Mouse (Mus musculus) ES-Bruce4 (cell line): ENCODE measurements around the gene Knstrn.

ENCODE experiments used
- CTCF ChIP-seq: IDR thresholded peaks from one replicate; pipeline ENCODE4 v1.8.1; 2011; ENCODE audit warnings: low read depth, low read length
- EP300 ChIP-seq: IDR thresholded peaks from 2 replicates; pipeline ENCODE4 v1.6.1; 2011; ENCODE audit warnings: low read depth, low read length; ENCODE audit not compliant: insufficient read depth
- POLR2A ChIP-seq: IDR thresholded peaks from one replicate; pipeline ENCODE4 v1.8.1; 2011; ENCODE audit warnings: low read length; ENCODE audit not compliant: insufficient read depth

- TF ChIP-seq POLR2A (no peak), CTCF (no peak), EP300 (no peak)
Observed at GRCm38 (mm10) chr2:118875316-118875715, 61.5 kb downstream of the Knstrn start.
